In the genomic region with DNA sequence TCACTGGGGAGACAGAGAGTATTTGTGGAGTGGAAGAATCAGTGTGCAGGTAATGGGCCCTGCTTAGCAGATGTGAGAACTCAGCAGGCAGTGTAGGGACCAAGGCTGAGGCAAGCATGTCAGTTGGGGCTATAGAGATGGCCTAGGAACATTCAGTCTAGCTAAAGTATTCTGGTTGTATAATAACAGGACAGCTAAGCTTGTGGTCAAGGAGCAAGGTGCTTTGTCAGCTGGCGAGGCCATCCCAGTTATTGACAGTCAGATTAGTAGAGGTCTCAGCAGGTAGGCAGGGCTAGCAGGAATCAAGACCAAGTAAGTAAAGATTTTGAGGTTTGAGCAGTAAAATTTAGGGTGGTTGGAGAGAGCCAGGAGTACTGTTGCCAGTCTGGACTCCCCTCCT, we compare ENCODE assay signal across 16 mouse cellular contexts.
"Had no signal": no experiment of that assay in that cellular context is flagged by ENCODE, and none has a peak within 500 bp of the region (broad histone marks: within the 10 kb centered on the region; RNA-seq: fewer than 3 reads in every experiment).

No protein-coding gene starts in this region.

- H3K27ac ChIP-seq: left cerebral cortex, adult 2 months; limb, embryonic 10.5 days; midbrain, embryonic 10.5 days; neural tube, embryonic 15.5 days had no signal

- H3K9ac ChIP-seq: lung, embryonic 14.5 days; neural tube, embryonic 15.5 days had no signal

- H3K27me3 ChIP-seq: neural tube, embryonic 15.5 days had no signal

- DNase-seq: lung, embryonic 14.5 days; lung, postnatal 10 days; lung, postnatal 4 days; midbrain, embryonic 14.5 days; right cerebral cortex, adult 18-20 months; right cerebral cortex, postnatal 25 days; thymus, adult 18-20 months; thymus, postnatal 25 days had no signal

- H3K4me3 ChIP-seq: left cerebral cortex, adult 2 months; limb, embryonic 10.5 days; midbrain, embryonic 10.5 days; myocyte; neural tube, embryonic 15.5 days had no signal

- H3K9me3 ChIP-seq: limb, embryonic 10.5 days; midbrain, embryonic 10.5 days; neural tube, embryonic 15.5 days had no signal

- ATAC-seq: hindbrain, embryonic 16.5 days; inflammation-experienced regulatory T-cells, adult 6 months had no signal

- H3K4me1 ChIP-seq: limb, embryonic 10.5 days; midbrain, embryonic 10.5 days; neural tube, embryonic 15.5 days had no signal

- H3K36me3 ChIP-seq: limb, embryonic 10.5 days; midbrain, embryonic 10.5 days; neural tube, embryonic 15.5 days had no signal

- H3K4me2 ChIP-seq: liver, embryonic 11.5 days; lung, embryonic 14.5 days; neural tube, embryonic 15.5 days had no signal
